Mouse (Mus musculus): ENCODE results near the gene Neurod2. TPM values are rescaled to one million over a fixed set of nuclear protein-coding genes. Genes with fewer than 3 reads are reported as not detected.

Gene Neurod2
- total and polyA plus RNA-seq, 3 experiments, result not detected

DNA sequence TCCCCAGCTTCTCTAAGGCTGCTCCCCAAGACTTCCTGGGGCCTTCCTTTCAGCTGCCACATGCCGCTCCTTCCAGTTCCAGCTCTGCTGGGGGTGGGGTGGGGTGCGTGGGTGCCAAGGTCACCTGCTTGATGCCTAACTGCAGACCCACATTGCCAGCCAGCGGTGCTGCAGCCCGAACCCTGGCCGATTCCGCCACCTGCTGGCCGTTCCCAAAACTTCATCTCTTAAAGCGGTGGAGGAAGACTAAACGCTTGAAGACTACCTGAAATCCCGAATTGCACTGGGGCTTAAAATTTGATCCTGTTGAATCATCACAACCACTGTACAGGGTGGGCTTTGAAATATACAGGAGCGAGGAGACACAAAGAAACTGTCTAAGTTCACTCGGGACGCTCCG is 15.8 kb upstream of the Neurod2 start:
- Histone ChIP-seq H3K27ac (no peak overlapping the region), H3K36me3 (ENCODE audit: control insufficient read depth, insufficient read depth, low read length) (no peaks in the 10 kb centered on the region), H3K27me3 (ENCODE audit: control insufficient read depth, insufficient read depth, low read length) (peaks cover 8% of the 10 kb centered on the region), H3K79me2 (replicated peaks; ENCODE audit: control insufficient read depth, insufficient read depth, low read length) (no peaks in the 10 kb centered on the region), H3K4me3 (no peak overlapping the region), H3K4me1 (ENCODE audit: control insufficient read depth, insufficient read depth, low read length) (no peaks in the 10 kb centered on the region; the same call in 1 of the 2 replicates), H3K9ac (ENCODE audit: low read depth, low read length) (no peak overlapping the region)
- peak; percentile 70 to 86 for DNase-seq
- 1% methylated on average over 14 of the region's 14 CpGs for WGBS
- peak; percentile 88 for TF ChIP-seq CTCF (IDR thresholded peaks at IDR 0.05)
- 0 out of 2 replicates have a peak, but pooled peaks have one; percentile 15 for TF ChIP-seq EP300 (IDR thresholded peaks at IDR 0.05; ENCODE audit: insufficient read depth, low read depth, low read length)
- no peak for TF ChIP-seq POLR2A (IDR thresholded peaks at IDR 0.05; ENCODE audit: insufficient read depth, low read depth, low read length)
- intact Hi-C loops (cut with DNase I), result no loop called here

- Histone ChIP-seq H3K4me1 (ENCODE audit: control insufficient read depth, insufficient read depth, low read length) (no peaks in the 10 kb centered on the region; the same call in 1 of the 2 replicates), H3K4me3 (peak overlapping the region; percentile 25; the same call in 1 of the 2 replicates), H3K79me2 (replicated peaks; ENCODE audit: control insufficient read depth, insufficient read depth, low read length) (no peaks in the 10 kb centered on the region), H3K36me3 (ENCODE audit: control insufficient read depth, insufficient read depth, low read length) (no peaks in the 10 kb centered on the region), H3K27me3 (ENCODE audit: control insufficient read depth, insufficient read depth, low read length) (no peaks in the 10 kb centered on the region; the same call in 1 of the 2 replicates), H3K9ac (ENCODE audit: low read depth, low read length) (no peak overlapping the region), H3K27ac (no peak overlapping the region)
- DNase-seq, result peak; percentile 91 to 98
- TF ChIP-seq EP300 (IDR thresholded peaks at IDR 0.05; ENCODE audit: insufficient read depth, low read depth, low read length) (peak; percentile 98), CTCF (IDR thresholded peaks at IDR 0.05) (no peak; the same call in 1 of the 2 replicates), POLR2A (IDR thresholded peaks at IDR 0.05; ENCODE audit: insufficient read depth, low read depth, low read length) (peak; percentile 22; the same call in 1 of the 2 replicates)
- WGBS, result 3% methylated on average over 29 of the region's 29 CpGs
- intact Hi-C loops (cut with DNase I), result loop anchor here (1.0 to 5.0 kb wide), 6 partner anchors 31 to 255 kb away; partner anchors contain the start of gene Lrrc3c
Observed at GRCm38 (mm10) chr11:98342000-98342945, 12.8 kb upstream of the Neurod2 start.

DNA sequence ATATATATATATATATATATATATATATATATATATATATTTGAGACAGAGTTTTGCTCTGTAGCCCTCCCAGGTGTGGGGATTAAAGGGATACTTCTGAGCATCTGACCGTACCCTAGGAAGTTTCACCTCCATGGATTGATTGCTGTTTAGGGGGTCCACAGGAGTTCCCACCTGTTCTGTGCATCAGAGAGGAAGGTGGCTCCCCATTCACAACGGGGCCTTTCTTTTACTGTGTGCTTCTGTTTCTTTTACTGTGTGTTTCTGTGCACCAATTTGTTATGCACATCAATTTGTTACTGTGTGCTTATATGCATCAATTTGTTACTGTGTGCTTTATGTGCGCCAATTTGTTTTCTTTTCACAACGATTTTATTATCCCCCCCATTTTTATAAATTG is 11.7 kb upstream of the Neurod2 start:
- Histone ChIP-seq H3K4me1 (ENCODE audit: control insufficient read depth, insufficient read depth, low read length) (no peaks in the 10 kb centered on the region; the same call in 1 of the 2 replicates), H3K27me3 (ENCODE audit: control insufficient read depth, insufficient read depth, low read length) (no peaks in the 10 kb centered on the region; the same call in 1 of the 2 replicates), H3K36me3 (ENCODE audit: control insufficient read depth, insufficient read depth, low read length) (no peaks in the 10 kb centered on the region), H3K27ac (no peak overlapping the region), H3K4me3 (no peak overlapping the region), H3K9ac (ENCODE audit: low read depth, low read length) (no peak overlapping the region), H3K79me2 (replicated peaks; ENCODE audit: control insufficient read depth, insufficient read depth, low read length) (no peaks in the 10 kb centered on the region)
- intact Hi-C loops (cut with DNase I), result loop anchor here (5.0 kb wide), 1 partner anchor 256 kb away; the partner anchor contains the start of gene Lrrc3c
- DNase-seq, result no peak
- WGBS, result 75% methylated on average over 4 of the region's 4 CpGs
- TF ChIP-seq CTCF (IDR thresholded peaks at IDR 0.05) (no peak), EP300 (IDR thresholded peaks at IDR 0.05; ENCODE audit: insufficient read depth, low read depth, low read length) (no peak), POLR2A (IDR thresholded peaks at IDR 0.05; ENCODE audit: insufficient read depth, low read depth, low read length) (no peak)

DNA sequence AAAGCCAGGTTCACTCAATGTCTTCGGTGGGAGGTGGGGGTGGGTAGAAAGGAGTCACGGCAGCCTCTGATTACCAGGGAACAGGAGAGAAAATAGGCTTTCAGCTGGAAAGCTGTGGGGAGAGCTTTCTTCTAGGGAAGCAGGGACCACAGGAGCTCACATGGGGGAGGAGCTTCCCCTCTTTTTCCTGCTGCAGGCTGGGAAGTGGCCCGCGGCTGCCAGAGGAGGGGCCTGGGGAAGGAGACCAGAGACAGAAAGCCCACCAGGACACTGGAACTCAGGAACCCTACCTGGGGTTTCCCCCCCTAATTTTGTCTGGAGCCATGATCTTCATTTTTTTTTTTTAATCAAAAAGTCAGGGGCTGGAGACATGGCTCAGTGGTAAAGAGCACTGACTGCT is 11.1 kb upstream of the Neurod2 start:
- Histone ChIP-seq H3K79me2 (replicated peaks; ENCODE audit: control insufficient read depth, insufficient read depth, low read length) (no peaks in the 10 kb centered on the region), H3K4me3 (no peak overlapping the region), H3K9ac (ENCODE audit: low read depth, low read length) (no peak overlapping the region), H3K36me3 (ENCODE audit: control insufficient read depth, insufficient read depth, low read length) (no peaks in the 10 kb centered on the region), H3K4me1 (ENCODE audit: control insufficient read depth, insufficient read depth, low read length) (no peaks in the 10 kb centered on the region; the same call in 1 of the 2 replicates), H3K27me3 (ENCODE audit: control insufficient read depth, insufficient read depth, low read length) (peaks cover 2% of the 10 kb centered on the region; the same call in 1 of the 2 replicates), H3K27ac (no peak overlapping the region)
- intact Hi-C loops (cut with DNase I), result loop anchor here (5.0 kb wide), 1 partner anchor 257 kb away; the partner anchor contains the start of gene Lrrc3c
- TF ChIP-seq CTCF (IDR thresholded peaks at IDR 0.05) (no peak), EP300 (IDR thresholded peaks at IDR 0.05; ENCODE audit: insufficient read depth, low read depth, low read length) (no peak), POLR2A (IDR thresholded peaks at IDR 0.05; ENCODE audit: insufficient read depth, low read depth, low read length) (no peak)
- 23% methylated on average over 4 of the region's 4 CpGs for WGBS
- DNase-seq, result no peak

GRCm38 (mm10) chr11:98339679-98340287 is 10.3 kb upstream of the Neurod2 start:
- Histone ChIP-seq H3K79me2 (replicated peaks; ENCODE audit: control insufficient read depth, insufficient read depth, low read length) (no peaks in the 10 kb centered on the region), H3K9ac (ENCODE audit: low read depth, low read length) (no peak overlapping the region), H3K27me3 (ENCODE audit: control insufficient read depth, insufficient read depth, low read length) (peaks cover 2% of the 10 kb centered on the region; the same call in 1 of the 2 replicates), H3K36me3 (ENCODE audit: control insufficient read depth, insufficient read depth, low read length) (no peaks in the 10 kb centered on the region), H3K4me3 (no peak overlapping the region), H3K4me1 (ENCODE audit: control insufficient read depth, insufficient read depth, low read length) (no peaks in the 10 kb centered on the region; the same call in 1 of the 2 replicates), H3K27ac (no peak overlapping the region)
- no peak for DNase-seq
- WGBS, result 31% methylated on average over 11 of the region's 11 CpGs
- no peak for TF ChIP-seq EP300 (IDR thresholded peaks at IDR 0.05; ENCODE audit: insufficient read depth, low read depth, low read length)
- TF ChIP-seq POLR2A (IDR thresholded peaks at IDR 0.05; ENCODE audit: insufficient read depth, low read depth, low read length), result no peak
- no peak for TF ChIP-seq CTCF (IDR thresholded peaks at IDR 0.05)
- intact Hi-C loops (cut with DNase I), result loop anchor here (5.0 kb wide), 1 partner anchor 258 kb away; the partner anchor contains the start of gene Lrrc3c

All from heart, adult 2 months (tissue).